Mouse (Mus musculus) ES-E14 (cell line): ENCODE results near the gene E030018B13Rik. TPM values are rescaled to one million over a fixed set of nuclear protein-coding genes. Genes with fewer than 3 reads are reported as not detected.
A peak's percentile ranks its signal among the peaks of the same experiment; 100 is the strongest.

Experiments used
- DNase-seq: peaks from one replicate; pipeline ENCODE4 v3.0.0-alpha.2; 2013; ENCODE audit warnings: low read depth, low spot score
- H3K27ac ChIP-seq: 2 replicates; pipeline ENCODE4 v1.5.1; 2012; ENCODE audit warnings: low read depth, mild to moderate bottlenecking, low read length, moderate library complexity, mixed read lengths; ENCODE audit not compliant: poor library complexity, insufficient read depth, severe bottlenecking
- H3K36me3 ChIP-seq: 2 replicates; pipeline ENCODE4 v1.6.1; 2012; ENCODE audit warnings: mild to moderate bottlenecking, low read length, moderate library complexity, mixed read lengths; ENCODE audit not compliant: control insufficient read depth, poor library complexity, insufficient read depth, severe bottlenecking
- H3K4me1 ChIP-seq, 2 experiments: fragments of 150-350 bp in 1 of 2; sonication (generic) in 1 of 2; 2 replicates each; pipeline ENCODE4 v1.6.1; 2012; ENCODE audit warnings: low read length in 2 of 2, mild to moderate bottlenecking in 1 of 2, mixed read lengths in 1 of 2; ENCODE audit not compliant: control insufficient read depth in 2 of 2, insufficient read depth in 2 of 2, poor library complexity in 1 of 2
- H3K4me3 ChIP-seq, 2 experiments: fragments of 150-350 bp in 1 of 2; sonication (generic) in 1 of 2; 2 replicates each; pipeline ENCODE4 v1.5.1; 2012; ENCODE audit warnings: low read length in 2 of 2, low read depth in 1 of 2, mild to moderate bottlenecking in 1 of 2, mixed read lengths in 1 of 2; ENCODE audit not compliant: insufficient read depth in 1 of 2, poor library complexity in 1 of 2, severe bottlenecking in 1 of 2
- H3K9ac ChIP-seq: 2 replicates; pipeline ENCODE4 v1.6.1; 2012; ENCODE audit warnings: low read depth, mild to moderate bottlenecking, low read length, mixed read lengths; ENCODE audit not compliant: poor library complexity, insufficient read depth, severe bottlenecking
- H3K9me3 ChIP-seq: fragments of 150-350 bp; sonication (generic); 2 replicates; pipeline ENCODE4 v1.6.1; 2012; ENCODE audit warnings: low read depth, mild to moderate bottlenecking, low read length; ENCODE audit not compliant: control insufficient read depth, insufficient read depth
- CHD2 ChIP-seq: IDR thresholded peaks from 2 replicates; pipeline ENCODE4 v1.6.1; 2014; ENCODE audit warnings: mild to moderate bottlenecking, low read depth, low read length, inconsistent platforms
- HCFC1 ChIP-seq: IDR thresholded peaks from 2 replicates; pipeline ENCODE4 v1.6.1; 2012; ENCODE audit warnings: low read length, inconsistent platforms, borderline replicate concordance; ENCODE audit not compliant: insufficient read depth
- MAFK ChIP-seq: IDR thresholded peaks from 2 replicates; pipeline ENCODE4 v1.6.1; 2014; ENCODE audit warnings: mild to moderate bottlenecking, low read depth, low read length, inconsistent platforms; ENCODE audit not compliant: insufficient read depth
- ZC3H11A ChIP-seq: IDR thresholded peaks from 2 replicates; pipeline ENCODE4 v1.6.1; 2012; ENCODE audit warnings: low read depth, mild to moderate bottlenecking, inconsistent platforms, low read length, borderline replicate concordance
- ZNF384 ChIP-seq: IDR thresholded peaks from 2 replicates; pipeline ENCODE4 v1.6.1; 2012; ENCODE audit warnings: low read depth, low read length, inconsistent platforms
- in situ Hi-C, 2 experiments: fragments of 600-800 bp; cut with MboI; formaldehyde crosslinking; loops; one replicate each; pipeline ENCODE4 v1.15.1; 2025; ENCODE audit warnings: low sequenced_read_pairs in 2 of 2, inconsistent platforms in 1 of 2; ENCODE audit not compliant: unreplicated experiment in 2 of 2
- total RNA-seq: library from RNA; depleted of rRNA; stranded (reverse); fragments of 300-350 nt; gene quantifications from 2 replicates; pipeline ENCODE4 v1.2.3, GENCODE M21; 2012

Gene E030018B13Rik
- total RNA-seq, 1 experiment: not detected

DNA sequence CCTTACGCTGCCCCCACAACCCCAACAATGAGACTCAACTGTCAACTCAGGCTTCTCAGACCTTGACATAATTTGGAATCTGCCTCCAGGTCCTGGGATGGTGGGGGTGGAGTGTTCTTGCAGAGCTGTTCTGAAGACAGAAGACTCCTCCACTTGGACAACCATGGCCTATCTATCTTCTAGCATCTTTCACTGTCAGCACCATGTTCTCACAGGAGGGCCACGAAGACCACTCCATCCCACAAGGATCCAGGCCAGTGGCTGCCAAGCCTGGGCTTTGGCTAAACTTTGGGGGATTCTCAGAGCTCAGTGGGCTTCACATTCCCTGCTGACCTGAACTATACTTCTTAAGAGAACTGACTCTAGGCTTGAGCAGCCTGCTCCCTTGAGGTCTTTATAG, 1.8 kb upstream of the E030018B13Rik start:
- in situ Hi-C loops: no loop called here
- no peaks in the 10 kb centered on the region; the same call in 1 of the 2 replicates for H3K36me3 ChIP-seq
- peaks cover 10 to 58% of the 10 kb centered on the region in 2 experiments for H3K4me1 ChIP-seq
- no peak overlapping the region for H3K4me3 ChIP-seq
- no peak overlapping the region for H3K9ac ChIP-seq
- no peak overlapping the region for H3K27ac ChIP-seq
- TF ChIP-seq CHD2 (no peak), ZC3H11A (no peak), HCFC1 (no peak), ZNF384 (no peak), MAFK (no peak)
- H3K9me3 ChIP-seq: no peaks in the 10 kb centered on the region
- DNase-seq: no peak

DNA sequence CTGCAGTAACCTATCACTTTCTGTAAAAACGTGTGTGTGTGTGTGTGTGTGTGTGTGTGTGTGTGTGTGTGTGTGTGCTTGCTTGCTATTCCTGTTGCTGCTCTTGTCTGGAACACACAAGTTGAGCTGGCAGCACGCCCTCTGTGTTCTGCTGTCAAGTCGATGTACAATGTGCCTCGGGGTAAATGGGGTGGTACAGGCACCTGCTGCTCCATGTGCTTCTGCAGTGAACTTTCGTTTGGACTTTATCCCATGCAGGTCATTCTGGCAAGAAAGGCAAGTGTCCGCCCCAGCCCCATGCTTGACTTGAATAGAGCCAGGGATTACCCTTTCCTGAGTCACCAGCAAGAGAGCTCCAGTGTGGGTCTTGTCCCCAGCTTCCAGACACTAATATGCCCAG, 1.0 kb downstream of the E030018B13Rik start:
- H3K4me3 ChIP-seq: no peak overlapping the region
- TF ChIP-seq MAFK (no peak), CHD2 (no peak), ZC3H11A (no peak), HCFC1 (no peak), ZNF384 (no peak)
- no peaks in the 10 kb centered on the region for H3K9me3 ChIP-seq
- no peak for DNase-seq
- H3K27ac ChIP-seq: no peak overlapping the region
- H3K4me1 ChIP-seq: peaks cover 11 to 43% of the 10 kb centered on the region in 2 experiments; a peak in 3 of 4 replicates
- H3K9ac ChIP-seq: no peak overlapping the region
- in situ Hi-C loops: no loop called here
- no peaks in the 10 kb centered on the region; the same call in 1 of the 2 replicates for H3K36me3 ChIP-seq

DNA sequence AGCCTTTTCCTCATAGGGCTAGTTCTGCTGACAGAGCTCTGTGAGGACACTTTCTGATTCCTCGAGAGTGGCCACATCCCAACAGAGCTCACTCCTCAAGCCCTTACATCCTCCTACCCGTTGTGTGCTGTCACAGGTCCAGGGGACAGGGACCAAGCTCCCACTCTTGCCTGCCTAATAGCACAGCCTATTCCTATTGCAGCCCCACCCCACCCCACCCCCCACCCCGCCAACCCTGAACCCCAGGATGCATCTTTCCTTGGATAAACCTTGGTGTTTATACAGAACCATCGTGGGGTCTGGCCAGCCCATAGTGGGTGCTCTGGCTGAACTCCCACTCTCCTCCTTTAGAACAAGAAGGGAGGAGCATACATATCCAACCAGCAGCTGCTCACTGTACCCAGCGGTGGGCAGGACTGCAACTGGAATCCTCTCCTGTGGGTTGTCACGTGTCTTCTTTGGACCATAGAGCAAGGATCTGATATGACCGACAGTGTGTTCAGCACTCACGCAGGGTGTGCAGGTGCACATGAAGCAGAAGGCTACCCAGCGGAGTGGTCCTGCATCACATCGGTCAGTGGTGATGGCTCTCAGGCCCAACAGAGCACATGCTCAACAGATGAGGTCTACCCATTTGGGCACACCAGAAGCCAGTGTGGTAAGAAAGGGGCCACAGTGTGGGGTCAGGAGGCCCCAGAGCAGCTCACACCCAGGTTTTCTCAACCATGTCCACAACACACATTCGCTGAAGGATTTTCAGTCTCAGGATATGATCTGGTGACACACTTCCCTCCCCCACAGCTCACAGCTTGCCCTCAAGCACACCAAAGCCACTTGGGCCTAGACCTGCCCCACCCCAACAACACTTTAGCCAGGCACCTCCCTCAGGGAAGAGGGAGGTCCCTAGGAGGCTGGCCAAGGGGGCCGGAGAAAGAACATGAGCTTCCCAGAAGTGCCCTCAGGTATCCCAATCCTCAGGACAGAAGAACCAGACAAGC, 2.4 kb downstream of the E030018B13Rik start:
- Histone ChIP-seq H3K4me1 (peaks cover 11 to 39% of the 10 kb centered on the region in 2 experiments; a peak in 3 of 4 replicates), H3K4me3 (peak overlapping the region in 1 of 2 experiments; percentile 8; a peak in 1 of 4 replicates), H3K27ac (no peak overlapping the region), H3K36me3 (no peaks in the 10 kb centered on the region; the same call in 1 of the 2 replicates), H3K9ac (no peak overlapping the region), H3K9me3 (no peaks in the 10 kb centered on the region)
- TF ChIP-seq ZNF384: no peak
- no peak for TF ChIP-seq MAFK
- no peak for TF ChIP-seq CHD2
- no peak for TF ChIP-seq ZC3H11A
- no peak for DNase-seq
- in situ Hi-C loops: no loop called here

DNA sequence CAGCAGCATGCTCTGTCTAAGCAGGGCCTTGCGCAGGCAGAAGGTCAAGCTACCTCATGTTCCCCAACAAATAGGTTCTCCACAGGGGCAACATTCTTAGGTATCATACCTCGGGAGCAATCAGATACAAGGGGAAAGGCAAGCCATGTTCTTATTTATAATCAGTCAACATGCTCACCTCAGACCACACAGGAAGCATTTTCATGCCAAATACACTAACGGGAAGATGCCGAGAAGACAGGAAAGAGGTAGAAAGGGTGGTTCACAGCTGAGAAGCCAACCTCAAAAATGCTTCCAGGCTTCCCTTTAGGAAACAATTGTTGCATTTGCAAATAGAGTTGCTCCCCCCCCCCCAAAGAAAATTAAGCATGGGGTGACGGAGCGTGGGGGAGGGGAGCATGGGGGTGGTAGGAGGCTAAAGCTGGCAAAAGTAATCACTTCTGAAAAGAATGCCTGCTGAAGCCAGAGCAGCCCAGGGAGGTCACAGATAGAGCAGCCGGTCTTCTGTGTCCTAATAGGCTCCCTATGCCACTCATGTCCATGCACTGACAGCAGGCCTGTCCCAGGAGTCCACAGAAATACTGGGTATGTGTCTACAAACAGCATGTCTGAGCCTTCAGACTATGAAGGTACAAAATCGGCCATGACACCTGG, 5.4 kb downstream of the E030018B13Rik start:
- TF ChIP-seq MAFK (no peak), ZC3H11A (no peak), HCFC1 (no peak), ZNF384 (no peak), CHD2 (no peak)
- Histone ChIP-seq H3K27ac (no peak overlapping the region), H3K9ac (no peak overlapping the region), H3K9me3 (no peaks in the 10 kb centered on the region), H3K4me3 (no peak overlapping the region), H3K4me1 (peaks cover 11 to 40% of the 10 kb centered on the region in 2 experiments; a peak in 3 of 4 replicates), H3K36me3 (peaks cover 2% of the 10 kb centered on the region; the same call in 1 of the 2 replicates)
- in situ Hi-C loops: no loop called here
- no peak for DNase-seq
